Mouse (Mus musculus): ENCODE results near the gene Prkg1.

DNA sequence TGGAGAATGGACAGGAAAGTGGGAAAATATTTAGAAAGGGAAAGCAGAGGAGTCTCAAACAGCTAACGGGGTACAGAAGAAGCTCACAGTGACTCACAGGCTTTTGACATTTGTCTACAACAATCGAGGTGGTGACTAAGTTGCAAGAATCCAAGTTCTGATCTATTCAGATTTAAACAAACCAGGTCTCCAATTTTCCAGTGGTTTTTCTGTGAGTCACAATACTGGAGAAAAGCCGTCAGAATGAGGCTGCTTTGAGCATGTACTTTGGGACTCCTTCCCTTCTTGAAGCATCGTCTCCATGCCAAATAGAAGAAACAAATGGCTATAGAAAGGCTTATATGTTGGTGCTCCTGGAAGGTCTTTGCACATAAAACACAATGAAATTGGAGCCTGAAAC, 151.7 kb downstream of the Prkg1 start:
- TF ChIP-seq CTCF (IDR thresholded peaks at IDR 0.05; ENCODE audit: low read depth, low read length) = no peak
- TF ChIP-seq POLR2A (IDR thresholded peaks at IDR 0.05; ENCODE audit: extremely low read depth, insufficient read depth, low read length) = no peak
